Mouse (Mus musculus) mouse trophoblast stem cell (cell line): ENCODE data around the gene Mcoln2.

Source experiments
- in situ Hi-C, 2 experiments: fragments of 300-500 bp; cut with MseI, MboI; formaldehyde crosslinking; loops; 2 replicates in 1 of 2; 3 replicates in 1 of 2; pipeline ENCODE4 v1.15.1; 2025

The Mcoln2 gene

DNA sequence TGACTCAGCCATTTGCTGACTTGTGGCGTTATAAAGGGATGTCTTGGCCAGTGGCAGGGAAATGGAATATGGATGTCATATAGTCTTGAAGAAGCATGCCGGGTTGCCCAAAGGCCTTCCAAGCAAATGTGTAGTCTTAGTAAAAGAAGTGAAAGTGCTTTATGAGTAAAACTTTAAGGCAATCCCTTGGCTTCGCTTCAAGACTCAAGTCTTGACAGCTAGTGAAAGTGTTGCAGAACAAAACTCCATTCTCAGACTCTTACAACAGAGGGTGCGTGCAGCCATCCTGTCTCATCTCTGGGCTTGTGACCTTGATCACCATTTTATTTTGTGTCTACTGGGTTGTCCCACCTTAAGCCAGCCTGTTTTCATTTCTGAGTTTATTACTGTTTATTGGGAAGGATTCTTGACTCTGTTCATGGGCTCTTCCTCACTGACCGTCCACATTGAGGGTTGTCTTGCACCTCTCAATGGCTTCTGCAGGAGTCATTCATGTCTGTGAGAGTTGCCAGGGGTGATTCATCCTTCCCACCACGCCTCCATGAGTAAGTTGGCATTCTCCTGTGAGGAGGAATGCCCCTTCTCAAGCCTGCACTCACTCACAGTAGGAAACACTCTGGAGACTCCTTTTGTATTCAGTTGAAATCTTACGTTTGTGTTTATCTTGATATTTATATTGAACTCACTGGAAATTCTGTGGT lies 75.6 kb downstream of the Mcoln2 start:
- in situ Hi-C loops, result no loop called here

DNA sequence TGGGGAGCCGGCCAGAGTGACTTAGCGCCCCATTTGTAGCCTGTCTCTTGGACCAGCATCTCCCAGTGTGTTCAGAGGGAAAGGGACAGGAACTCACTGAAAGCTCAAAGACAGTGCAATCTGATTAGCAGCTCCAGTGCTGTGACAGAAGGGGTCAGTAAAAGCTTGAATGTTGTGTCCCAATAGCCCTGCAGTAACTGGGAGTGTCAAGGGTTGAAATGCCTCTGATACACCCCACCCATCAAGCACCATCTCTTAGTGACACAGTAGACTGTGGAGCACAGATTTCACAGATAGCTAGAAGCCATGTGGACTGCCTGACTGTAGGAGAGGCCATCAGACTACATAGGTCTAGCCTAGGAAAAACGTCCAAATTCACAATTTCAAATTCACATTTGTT lies 77.8 kb downstream of the Mcoln2 start:
- in situ Hi-C loops, result no loop called here

DNA sequence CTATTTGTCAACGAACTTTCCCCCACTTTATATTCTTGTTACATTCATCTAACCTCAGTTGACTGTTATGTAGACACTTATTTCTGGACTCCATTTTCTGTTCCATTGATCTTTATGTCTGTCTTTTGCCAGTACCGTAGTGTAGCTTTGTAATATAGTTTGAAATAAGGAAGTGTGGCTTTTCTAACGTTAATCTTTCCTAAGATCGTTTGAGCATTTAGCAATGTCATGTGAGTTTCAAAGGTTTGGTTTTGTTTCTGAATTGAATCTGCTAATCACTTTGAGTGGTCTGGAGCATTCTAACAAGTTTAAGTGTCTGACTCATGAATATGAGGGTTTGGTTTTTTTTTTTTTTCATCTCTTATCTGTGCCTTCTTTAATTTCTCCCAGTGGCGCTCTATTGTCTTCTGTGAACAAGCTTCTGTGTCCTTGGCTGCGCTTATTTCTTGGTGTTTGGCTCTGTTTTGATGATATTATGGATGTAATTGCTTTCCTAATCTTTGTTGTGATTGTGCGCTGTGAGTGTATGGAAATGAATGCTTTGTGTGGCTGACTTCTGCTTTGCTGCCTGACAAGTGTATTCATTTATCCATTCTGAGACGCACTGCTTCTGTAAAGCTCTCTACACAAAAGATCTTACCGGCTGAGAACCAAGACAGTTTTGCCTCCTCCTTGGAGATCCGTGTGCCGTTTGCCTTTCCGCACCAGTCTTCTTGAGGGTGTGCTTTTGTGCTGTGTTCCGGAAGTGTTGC lies 79.1 kb downstream of the Mcoln2 start:
- in situ Hi-C loops, result no loop called here

DNA sequence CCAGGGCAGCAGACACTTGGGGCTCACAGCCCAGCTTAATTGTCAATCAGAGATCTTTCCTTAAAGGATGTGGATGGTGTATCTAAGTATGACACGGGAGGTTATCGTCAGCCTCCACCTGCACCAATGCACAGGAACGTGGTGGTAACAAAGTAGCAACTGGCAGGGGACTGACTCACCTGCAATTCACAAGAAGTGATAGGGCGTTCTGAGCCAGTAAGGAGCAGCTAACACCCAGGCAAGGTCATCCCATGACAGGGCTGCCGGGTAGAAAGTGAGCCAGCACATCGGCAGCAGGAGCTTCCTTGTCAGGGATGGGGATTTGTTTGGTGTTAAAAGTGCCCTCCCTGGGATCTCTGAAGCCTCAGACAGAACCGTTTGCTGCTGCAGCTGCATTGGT lies 83.1 kb downstream of the Mcoln2 start:
- in situ Hi-C loops, result no loop called here

DNA sequence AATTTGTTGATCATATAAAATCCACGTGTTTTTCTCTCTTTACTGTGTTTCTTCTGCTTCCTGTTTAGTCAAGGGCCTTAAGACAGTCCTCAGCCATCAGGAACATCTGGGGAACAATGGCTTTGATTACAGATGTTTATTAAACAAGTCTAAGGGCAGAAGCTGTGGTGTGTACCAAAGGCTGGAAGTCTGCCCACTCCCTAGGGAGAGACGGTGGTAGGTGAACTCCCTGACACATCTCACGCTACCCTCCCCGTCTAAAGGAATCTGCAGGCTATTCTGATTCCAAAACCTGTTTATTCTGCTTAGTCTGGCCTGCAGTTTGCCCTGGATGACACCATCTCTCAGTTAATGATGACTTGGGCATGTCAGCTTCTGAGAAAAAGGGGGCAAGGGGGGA lies 84.1 kb downstream of the Mcoln2 start:
- in situ Hi-C loops, result no loop called here

DNA sequence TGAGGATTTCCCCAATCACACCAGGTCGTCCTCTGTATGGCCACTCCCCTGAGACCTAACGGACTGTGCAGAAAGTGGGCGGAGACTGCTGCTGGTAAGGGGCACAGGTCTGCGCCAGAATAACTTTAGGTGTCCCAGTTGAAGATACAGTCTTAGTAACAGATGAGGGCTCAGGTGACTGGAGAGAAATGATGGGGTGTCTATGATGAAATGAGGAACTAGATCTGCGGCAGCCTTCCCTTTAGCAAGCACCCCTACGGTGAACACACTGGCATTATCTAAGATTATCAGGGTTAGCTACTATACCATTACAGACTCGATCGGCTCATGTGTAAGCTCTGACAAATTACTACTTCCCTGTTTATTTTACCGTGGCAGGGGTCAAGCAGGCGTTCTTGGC lies 84.9 kb downstream of the Mcoln2 start:
- in situ Hi-C loops, result no loop called here

DNA sequence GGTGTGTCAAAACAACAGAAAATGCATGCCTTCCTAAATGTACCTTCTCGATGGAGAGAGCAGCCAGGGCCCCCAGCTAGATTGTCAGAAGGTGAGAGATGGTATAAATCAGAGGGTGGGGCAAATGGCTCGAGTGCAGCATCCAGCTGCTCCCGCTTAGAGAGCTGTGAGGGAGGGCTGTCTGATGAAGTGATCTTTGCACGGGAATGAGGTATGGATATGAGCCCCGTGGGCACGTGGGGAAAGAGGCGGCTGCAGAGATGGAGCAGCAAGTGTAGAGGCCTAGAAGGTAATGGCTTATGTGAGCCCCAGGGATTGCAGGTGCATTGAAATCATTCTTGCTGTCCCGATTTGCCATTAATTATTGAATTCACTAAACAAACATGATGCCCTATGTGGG lies 86.6 kb downstream of the Mcoln2 start:
- in situ Hi-C loops, result no loop called here

DNA sequence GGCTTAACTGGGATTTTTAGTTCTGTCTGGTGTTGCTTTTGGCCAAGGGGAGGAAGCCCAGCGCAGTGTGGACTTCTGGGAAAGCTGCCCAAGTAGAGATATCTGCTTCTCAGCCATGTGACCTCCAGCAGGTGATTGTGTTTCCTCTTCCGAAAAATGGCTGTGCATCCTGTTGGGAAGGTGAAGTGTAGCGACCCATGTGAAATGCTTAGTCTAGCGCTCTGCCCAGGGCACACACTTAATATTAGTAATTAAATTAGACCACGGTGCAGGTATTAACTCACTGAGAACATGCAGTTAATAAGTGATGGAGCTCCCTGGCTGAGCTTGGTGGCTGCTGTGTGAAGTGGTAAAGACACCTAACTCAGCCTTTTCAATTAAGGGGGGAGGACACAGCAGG lies 88.0 kb downstream of the Mcoln2 start:
- in situ Hi-C loops, result no loop called here

DNA sequence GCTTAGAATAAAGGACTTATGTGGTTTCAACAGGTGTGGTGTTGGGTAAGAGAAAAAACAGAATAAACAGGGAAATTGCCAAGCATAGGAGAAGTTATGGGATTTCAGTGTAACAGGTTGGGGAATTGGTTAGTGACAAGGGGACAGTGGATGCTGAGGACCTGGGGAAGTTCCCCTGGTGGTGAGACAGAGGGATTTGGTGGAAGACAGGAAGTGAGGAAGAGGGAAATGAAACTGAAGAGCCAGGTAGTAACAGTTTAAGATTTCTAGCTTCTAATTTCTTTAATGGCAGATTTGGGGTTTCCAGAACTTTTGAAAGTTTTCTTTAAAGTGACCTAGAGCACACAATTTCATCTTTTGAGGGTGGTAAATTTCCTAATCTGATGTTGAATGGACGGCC lies 95.0 kb downstream of the Mcoln2 start:
- in situ Hi-C loops, result no loop called here
